Mouse (Mus musculus): ENCODE results near the gene Slc27a5.

GRCm38 (mm10) chr7:13041256-13041655, 43.3 kb upstream of the Slc27a5 start:
- TF ChIP-seq POLR2A (IDR thresholded peaks at IDR 0.05; ENCODE audit: insufficient read depth, low read length) (no peak), EP300 (IDR thresholded peaks at IDR 0.05; ENCODE audit: insufficient read depth, low read depth, low read length) (no peak), CTCF (IDR thresholded peaks at IDR 0.05; ENCODE audit: low read depth, low read length) (no peak)
